Mouse (Mus musculus): ENCODE measurements at regions not wholly inside any gene's neighbourhood (a gene's known extent, or its start where the extent isn't known, plus 50 kb on each side); places are given as distances from the start of the nearest gene placed in this dataset.

DNA sequence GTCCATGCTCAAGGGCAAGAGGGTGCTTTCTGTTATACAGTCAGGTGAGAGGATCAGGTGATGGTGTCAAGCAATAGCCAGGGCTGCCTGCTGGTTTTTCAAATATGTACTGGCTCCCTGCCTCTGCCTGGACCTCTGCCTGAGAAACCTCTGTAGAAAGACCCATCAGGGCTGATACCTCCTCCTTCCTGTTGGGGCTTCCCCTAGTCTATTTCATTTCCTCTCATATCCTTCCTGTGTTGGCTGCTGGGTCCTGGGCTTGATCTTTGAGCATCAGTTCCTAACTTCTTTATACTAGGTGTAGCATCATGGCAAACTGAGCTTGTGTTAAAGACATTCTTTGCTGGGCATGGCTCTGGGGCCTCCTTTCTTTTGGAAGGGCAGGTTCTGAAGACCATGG lies 89.5 kb downstream of the Tmem38b start:
- H3K9ac ChIP-seq (ENCODE audit: low read length): no peak overlapping the region
- DNase-seq (ENCODE audit: low spot score): no peak
- no peaks in the 10 kb centered on the region for H3K36me3 ChIP-seq (ENCODE audit: control insufficient read depth, insufficient read depth, low read length)
- no peaks in the 10 kb centered on the region for H3K27me3 ChIP-seq (ENCODE audit: control insufficient read depth, insufficient read depth, low read length)
- H3K4me3 ChIP-seq (ENCODE audit: low read depth, low read length): no peak overlapping the region
- no peak for ATAC-seq (ENCODE audit: low FRiP score, low TSS enrichment)
- H3K4me1 ChIP-seq (replicated peaks; ENCODE audit: control insufficient read depth, insufficient read depth): no peaks in the 10 kb centered on the region
- no peak for TF ChIP-seq CTCF (IDR thresholded peaks at IDR 0.05; ENCODE audit: low read depth)
- no peak for TF ChIP-seq EP300 (optimal IDR thresholded peaks at IDR 0.05)
- no peaks in the 10 kb centered on the region for H3K9me3 ChIP-seq (ENCODE audit: control insufficient read depth, low read length)
- no peak overlapping the region for H3K27ac ChIP-seq (replicated peaks)
- no peak overlapping the region for H3K4me2 ChIP-seq (replicated peaks; ENCODE audit: low read depth)

DNA sequence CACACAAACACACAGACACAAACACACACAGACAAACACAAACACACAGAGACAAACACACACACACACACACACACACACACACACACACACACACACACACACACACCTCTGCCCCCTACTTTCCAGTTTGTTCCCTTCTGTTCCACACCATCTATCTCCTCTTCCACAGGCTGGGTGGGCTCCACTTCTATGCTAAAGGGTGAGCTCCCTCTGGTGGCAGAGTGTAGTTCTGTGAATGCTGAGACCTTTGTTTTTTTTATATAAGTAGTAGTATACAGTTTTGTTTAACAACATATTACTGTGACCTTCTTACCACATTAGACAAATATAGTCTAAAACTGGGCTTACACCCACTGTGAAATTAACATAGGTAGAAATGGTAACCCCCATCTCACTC lies 93.3 kb downstream of the Tmem38b start:
- H3K27ac ChIP-seq (replicated peaks): no peak overlapping the region
- no peaks in the 10 kb centered on the region for H3K9me3 ChIP-seq (ENCODE audit: control insufficient read depth, low read length)
- no peaks in the 10 kb centered on the region for H3K4me1 ChIP-seq (replicated peaks; ENCODE audit: control insufficient read depth, insufficient read depth)
- TF ChIP-seq CTCF (IDR thresholded peaks at IDR 0.05; ENCODE audit: low read depth) (peak; percentile 86), EP300 (optimal IDR thresholded peaks at IDR 0.05) (no peak)
- H3K4me2 ChIP-seq (replicated peaks; ENCODE audit: low read depth): no peak overlapping the region
- no peak overlapping the region for H3K4me3 ChIP-seq (ENCODE audit: low read depth, low read length)
- DNase-seq (ENCODE audit: low spot score) (peak; percentile 30), ATAC-seq (ENCODE audit: low FRiP score, low TSS enrichment) (no peak)
- H3K36me3 ChIP-seq (ENCODE audit: control insufficient read depth, insufficient read depth, low read length): no peaks in the 10 kb centered on the region
- no peak overlapping the region for H3K9ac ChIP-seq (ENCODE audit: low read length)
- H3K27me3 ChIP-seq (ENCODE audit: control insufficient read depth, insufficient read depth, low read length): no peaks in the 10 kb centered on the region

DNA sequence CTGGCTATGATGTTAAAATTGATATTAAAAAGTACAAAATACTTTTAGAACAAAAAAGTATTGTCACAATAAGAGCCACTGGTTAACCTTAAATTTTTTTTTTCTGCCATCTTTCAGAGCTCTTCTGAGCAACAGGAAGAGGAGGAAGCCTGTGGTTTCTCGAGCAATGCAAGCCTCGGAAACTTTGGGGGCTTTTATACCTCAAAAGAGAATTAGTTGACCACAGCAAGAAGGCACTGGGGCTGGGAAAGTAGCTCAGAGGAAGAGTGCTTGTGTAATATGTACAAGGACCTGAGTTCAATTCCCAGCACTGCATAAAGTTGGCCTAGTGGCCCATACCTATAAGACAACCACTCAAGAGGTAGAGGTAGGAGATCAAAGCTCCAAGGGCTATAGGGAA lies 94.7 kb downstream of the Tmem38b start:
- TF ChIP-seq EP300 (optimal IDR thresholded peaks at IDR 0.05) (no peak), CTCF (IDR thresholded peaks at IDR 0.05; ENCODE audit: low read depth) (no peak)
- Histone ChIP-seq H3K9ac (ENCODE audit: low read length) (no peak overlapping the region), H3K4me2 (replicated peaks; ENCODE audit: low read depth) (no peak overlapping the region), H3K27ac (replicated peaks) (no peak overlapping the region), H3K36me3 (ENCODE audit: control insufficient read depth, insufficient read depth, low read length) (no peaks in the 10 kb centered on the region), H3K9me3 (ENCODE audit: control insufficient read depth, low read length) (no peaks in the 10 kb centered on the region), H3K4me1 (replicated peaks; ENCODE audit: control insufficient read depth, insufficient read depth) (no peaks in the 10 kb centered on the region), H3K27me3 (ENCODE audit: control insufficient read depth, insufficient read depth, low read length) (no peaks in the 10 kb centered on the region), H3K4me3 (ENCODE audit: low read depth, low read length) (no peak overlapping the region)
- DNase-seq (ENCODE audit: low spot score) (no peak), ATAC-seq (ENCODE audit: low FRiP score, low TSS enrichment) (no peak)
- WGBS: 65% methylated on average over 2 of the region's 2 CpGs

DNA sequence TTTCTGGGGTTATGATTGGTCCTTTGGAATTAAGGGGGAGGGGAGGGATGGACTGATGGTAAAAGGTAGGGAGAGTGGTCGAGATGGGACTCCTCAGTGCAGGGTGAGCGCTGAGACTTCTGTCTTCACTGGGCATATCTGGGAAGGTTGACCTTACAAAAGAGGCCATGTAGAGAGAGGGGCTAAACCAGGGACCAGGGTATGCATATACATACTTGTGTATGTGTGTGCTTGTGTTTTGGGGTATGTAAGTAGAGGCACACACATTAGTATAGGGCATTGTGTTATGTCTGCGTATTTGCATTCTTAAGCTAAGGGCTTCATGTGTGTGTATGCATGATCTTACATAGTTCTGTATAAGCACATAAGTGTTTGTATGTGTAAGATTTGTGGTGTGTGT lies 105.2 kb downstream of the Tmem38b start:
- WGBS: 93% methylated on average over 3 of the region's 3 CpGs
- H3K27me3 ChIP-seq (ENCODE audit: control insufficient read depth, insufficient read depth, low read length): no peaks in the 10 kb centered on the region
- no peaks in the 10 kb centered on the region for H3K36me3 ChIP-seq (ENCODE audit: control insufficient read depth, insufficient read depth, low read length)
- TF ChIP-seq EP300 (optimal IDR thresholded peaks at IDR 0.05) (no peak), CTCF (IDR thresholded peaks at IDR 0.05; ENCODE audit: low read depth) (no peak)
- H3K4me3 ChIP-seq (ENCODE audit: low read depth, low read length): no peak overlapping the region
- H3K4me2 ChIP-seq (replicated peaks; ENCODE audit: low read depth): no peak overlapping the region
- DNase-seq (ENCODE audit: low spot score): no peak
- H3K27ac ChIP-seq (replicated peaks): no peak overlapping the region
- no peak for ATAC-seq (ENCODE audit: low FRiP score, low TSS enrichment)
- H3K4me1 ChIP-seq (replicated peaks; ENCODE audit: control insufficient read depth, insufficient read depth): no peaks in the 10 kb centered on the region
- H3K9ac ChIP-seq (ENCODE audit: low read length): no peak overlapping the region
- H3K9me3 ChIP-seq (ENCODE audit: control insufficient read depth, low read length): no peaks in the 10 kb centered on the region

DNA sequence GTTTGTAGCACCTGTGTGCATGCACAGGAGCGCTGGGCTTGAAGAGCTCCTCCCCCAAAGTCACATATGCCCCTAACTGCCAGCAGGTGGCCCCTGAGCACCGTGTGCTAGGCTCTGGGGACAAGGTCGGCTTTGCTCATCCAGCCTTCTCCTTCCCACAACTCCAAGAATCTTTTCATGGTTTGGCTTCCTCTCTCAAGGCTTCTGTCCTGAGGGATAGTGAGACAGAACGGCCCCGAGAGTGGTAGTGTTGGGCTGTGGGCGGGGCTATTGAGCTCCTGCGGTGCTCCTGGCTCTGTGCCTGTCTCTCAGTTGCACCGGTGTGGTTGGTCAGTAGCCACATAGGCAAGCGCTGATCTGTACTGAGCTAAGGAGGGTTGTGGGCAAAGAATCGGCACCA lies 105.7 kb downstream of the Tmem38b start:
- Histone ChIP-seq H3K27ac (replicated peaks) (no peak overlapping the region), H3K36me3 (ENCODE audit: control insufficient read depth, insufficient read depth, low read length) (no peaks in the 10 kb centered on the region), H3K4me3 (ENCODE audit: low read depth, low read length) (peak overlapping the region; percentile 6; the same call in 1 of the 2 replicates), H3K4me2 (replicated peaks; ENCODE audit: low read depth) (peak overlapping the region; percentile 52), H3K4me1 (replicated peaks; ENCODE audit: control insufficient read depth, insufficient read depth) (no peaks in the 10 kb centered on the region), H3K27me3 (ENCODE audit: control insufficient read depth, insufficient read depth, low read length) (no peaks in the 10 kb centered on the region), H3K9ac (ENCODE audit: low read length) (no peak overlapping the region), H3K9me3 (ENCODE audit: control insufficient read depth, low read length) (no peaks in the 10 kb centered on the region)
- DNase-seq (ENCODE audit: low spot score) (peak; percentile 65), ATAC-seq (ENCODE audit: low FRiP score, low TSS enrichment) (peak; percentile 80)
- WGBS: 10% methylated on average over 10 of the region's 10 CpGs
- TF ChIP-seq CTCF (IDR thresholded peaks at IDR 0.05; ENCODE audit: low read depth): peak; percentile 96
- TF ChIP-seq EP300 (optimal IDR thresholded peaks at IDR 0.05): no peak

DNA sequence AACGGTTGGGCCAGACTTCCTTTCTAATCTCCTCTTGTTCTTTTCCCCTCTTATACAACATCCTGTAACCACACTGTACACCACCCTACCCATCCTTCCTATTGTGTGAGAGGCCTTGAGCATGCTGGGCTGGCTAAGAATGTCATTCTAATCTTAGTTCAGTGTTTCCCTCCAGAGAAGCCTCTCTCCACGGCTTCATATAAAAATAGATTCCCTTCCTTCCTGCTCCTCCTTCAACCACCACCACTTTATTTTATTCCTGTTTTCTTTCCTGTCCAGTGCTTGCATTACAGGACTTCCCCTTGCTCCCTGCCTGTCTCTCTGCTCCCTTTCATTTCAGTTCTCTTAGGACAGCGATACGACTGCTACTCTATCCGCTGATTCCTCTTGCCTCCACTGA lies 109.5 kb downstream of the Tmem38b start:
- TF ChIP-seq EP300 (optimal IDR thresholded peaks at IDR 0.05) (no peak), CTCF (IDR thresholded peaks at IDR 0.05; ENCODE audit: low read depth) (no peak)
- no peak for ATAC-seq (ENCODE audit: low FRiP score, low TSS enrichment)
- Histone ChIP-seq H3K4me3 (ENCODE audit: low read depth, low read length) (no peak overlapping the region), H3K4me2 (replicated peaks; ENCODE audit: low read depth) (no peak overlapping the region), H3K9me3 (ENCODE audit: control insufficient read depth, low read length) (no peaks in the 10 kb centered on the region), H3K36me3 (ENCODE audit: control insufficient read depth, insufficient read depth, low read length) (no peaks in the 10 kb centered on the region), H3K9ac (ENCODE audit: low read length) (no peak overlapping the region), H3K4me1 (replicated peaks; ENCODE audit: control insufficient read depth, insufficient read depth) (no peaks in the 10 kb centered on the region), H3K27ac (replicated peaks) (no peak overlapping the region), H3K27me3 (ENCODE audit: control insufficient read depth, insufficient read depth, low read length) (no peaks in the 10 kb centered on the region)
- DNase-seq (ENCODE audit: low spot score): no peak
- 61% methylated on average over 5 of the region's 5 CpGs for WGBS

All from stomach, postnatal 0 days (tissue).